Mouse (Mus musculus): ENCODE measurements around the gene Pcbp3.

Gene Pcbp3

GRCm38 (mm10) chr10:76729631-76730620 lies 231.8 kb downstream of the Pcbp3 start:
- no peak for DNase-seq (ENCODE audit: low spot score)

- peak; percentile 88 for DNase-seq (ENCODE audit: low spot score)
Measured at GRCm38 (mm10) chr10:76728369-76728768, 233.3 kb downstream of the Pcbp3 start.

GRCm38 (mm10) chr10:76727301-76727700 lies 234.4 kb downstream of the Pcbp3 start:
- no peak for DNase-seq (ENCODE audit: low spot score)

- no peak for DNase-seq (ENCODE audit: low spot score)
Measured at GRCm38 (mm10) chr10:76726866-76727265, 234.8 kb downstream of the Pcbp3 start.

GRCm38 (mm10) chr10:76725682-76726285 lies 235.9 kb downstream of the Pcbp3 start, which contains the start of gene Col6a1:
Col6a1 (minus strand) TSS chr10:76726168.
- no peak for DNase-seq (ENCODE audit: low spot score)

GRCm38 (mm10) chr10:76725097-76725496 lies 236.6 kb downstream of the Pcbp3 start:
- no peak for DNase-seq (ENCODE audit: low spot score)

- DNase-seq (ENCODE audit: low spot score), result no peak
Measured at GRCm38 (mm10) chr10:76724231-76724736, 237.4 kb downstream of the Pcbp3 start.

GRCm38 (mm10) chr10:76722751-76723450 lies 238.8 kb downstream of the Pcbp3 start:
- no peak for DNase-seq (ENCODE audit: low spot score)

GRCm38 (mm10) chr10:76721746-76722145 lies 239.9 kb downstream of the Pcbp3 start:
- no peak for DNase-seq (ENCODE audit: low spot score)

- no peak for DNase-seq (ENCODE audit: low spot score)
Measured at GRCm38 (mm10) chr10:76721216-76721615, 240.5 kb downstream of the Pcbp3 start.

GRCm38 (mm10) chr10:76717631-76718030 lies 244.1 kb downstream of the Pcbp3 start:
- no peak for DNase-seq (ENCODE audit: low spot score)

- DNase-seq (ENCODE audit: low spot score), result no peak
Measured at GRCm38 (mm10) chr10:76717026-76717425, 244.7 kb downstream of the Pcbp3 start.

- no peak for DNase-seq (ENCODE audit: low spot score)
Measured at GRCm38 (mm10) chr10:76714303-76714702, 247.4 kb downstream of the Pcbp3 start.

GRCm38 (mm10) chr10:76712500-76712899 lies 249.2 kb downstream of the Pcbp3 start:
- DNase-seq (ENCODE audit: low spot score), result no peak

Measured in ovary, postnatal 14 days (tissue).